Mouse (Mus musculus) forebrain, embryonic 12.5 days (tissue): ENCODE measurements at regions not wholly inside any gene's neighbourhood (a gene's known extent, or its start where the extent isn't known, plus 50 kb on each side); places are given as distances from the start of the nearest gene placed in this dataset.

Experiments used
- ATAC-seq: fragments of 200-750 bp; cut with Nextera tagmentation; 2 replicates; pipeline ENCODE4 v1.8.0; 2017; ENCODE audit warnings: moderate TSS enrichment; ENCODE audit not compliant: low FRiP score
- H3K27ac ChIP-seq: fragments of 300-500 bp; sonication (generic); 2 replicates; pipeline ENCODE4 v1.5.1; 2016; ENCODE audit warnings: mild to moderate bottlenecking
- H3K27me3 ChIP-seq: fragments of 300-500 bp; sonication (generic); 2 replicates; pipeline ENCODE4 v1.6.1; 2016; ENCODE audit warnings: mild to moderate bottlenecking
- H3K36me3 ChIP-seq: fragments of 300-500 bp; sonication (generic); replicated peaks from 2 replicates; pipeline ENCODE4 v1.6.1; 2016; ENCODE audit warnings: mild to moderate bottlenecking
- H3K4me1 ChIP-seq: fragments of 300-500 bp; sonication (generic); 2 replicates; pipeline ENCODE4 v1.6.1; 2016
- H3K4me2 ChIP-seq: fragments of 300-500 bp; sonication (generic); 2 replicates; pipeline ENCODE4 v1.6.1; 2016; ENCODE audit warnings: mild to moderate bottlenecking, moderate library complexity
- H3K4me3 ChIP-seq: fragments of 300-500 bp; sonication (generic); replicated peaks from 2 replicates; pipeline ENCODE4 v1.5.1; 2016; ENCODE audit warnings: mild to moderate bottlenecking
- H3K9ac ChIP-seq: fragments of 300-500 bp; sonication (generic); 2 replicates; pipeline ENCODE4 v1.6.1; 2016; ENCODE audit warnings: mild to moderate bottlenecking
- H3K9me3 ChIP-seq: fragments of 300-500 bp; sonication (generic); 2 replicates; pipeline ENCODE4 v1.6.1; 2016
- WGBS: fragments of 180-500 bp; shearing (Covaris S2); methylation state at CpG from one replicate; pipeline ENCODE4 v1.1.7; 2016; 5-methylcytosine and 5-hydroxymethylcytosine counted together

DNA sequence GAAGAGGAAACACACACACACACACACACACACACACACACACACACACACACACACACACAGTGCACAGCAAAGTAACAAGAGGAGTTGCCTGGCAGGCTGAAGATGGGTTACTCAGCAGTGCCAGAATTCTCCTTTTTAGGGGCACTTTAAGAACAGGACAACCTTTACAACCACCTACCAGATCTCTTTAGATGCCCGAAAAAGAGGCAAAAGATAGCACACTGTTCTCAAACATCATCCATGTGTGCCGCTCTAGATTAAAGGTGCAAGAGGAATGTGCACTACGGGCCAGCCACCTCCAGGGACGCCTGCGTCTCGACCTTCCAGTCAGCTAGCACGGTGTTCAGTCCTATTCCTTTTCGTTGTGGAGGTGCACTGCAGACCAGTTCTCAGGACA, 247.7 kb downstream of the Ipo11 start:
- 88% methylated on average over 8 of the region's 8 CpGs for WGBS
- no peak overlapping the region for H3K4me2 ChIP-seq
- H3K9me3 ChIP-seq, result no peaks in the 10 kb centered on the region
- no peaks in the 10 kb centered on the region for H3K4me1 ChIP-seq
- ATAC-seq, result no peak
- no peaks in the 10 kb centered on the region for H3K27me3 ChIP-seq
- H3K4me3 ChIP-seq, result no peak overlapping the region
- H3K9ac ChIP-seq, result no peak overlapping the region
- no peaks in the 10 kb centered on the region for H3K36me3 ChIP-seq
- no peak overlapping the region for H3K27ac ChIP-seq

DNA sequence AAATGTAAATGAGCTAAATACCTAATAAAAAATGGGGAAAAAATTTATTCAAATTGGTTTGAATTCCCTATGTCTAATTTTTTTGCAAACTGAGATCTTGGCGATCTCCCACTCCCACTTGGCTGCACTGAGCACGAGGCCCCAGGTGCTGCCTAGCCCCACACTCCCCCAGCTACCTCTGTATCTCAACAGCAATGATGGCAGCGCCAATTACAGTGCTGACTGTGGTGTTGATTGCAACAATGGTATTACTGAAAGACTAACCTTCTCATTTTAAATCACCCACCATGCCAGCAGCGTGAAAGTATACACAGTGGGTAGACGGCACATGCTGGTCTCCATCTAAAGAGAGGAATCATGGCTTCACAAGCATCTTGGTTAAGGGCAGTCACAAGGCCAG, 267.1 kb downstream of the Ipo11 start:
- Histone ChIP-seq H3K4me3 (no peak overlapping the region), H3K9me3 (peaks cover 3% of the 10 kb centered on the region; the same call in 1 of the 2 replicates), H3K4me1 (no peaks in the 10 kb centered on the region), H3K4me2 (no peak overlapping the region), H3K36me3 (no peaks in the 10 kb centered on the region), H3K27ac (no peak overlapping the region), H3K9ac (no peak overlapping the region), H3K27me3 (no peaks in the 10 kb centered on the region)
- ATAC-seq, result no peak
- 88% methylated on average over 5 of the region's 5 CpGs for WGBS

- WGBS, result 93% methylated on average over 1 of the region's 1 CpGs
- no peak overlapping the region for H3K4me2 ChIP-seq
- no peaks in the 10 kb centered on the region for H3K4me1 ChIP-seq
- H3K27ac ChIP-seq, result no peak overlapping the region
- H3K9me3 ChIP-seq, result no peaks in the 10 kb centered on the region
- H3K36me3 ChIP-seq, result no peaks in the 10 kb centered on the region
- no peak for ATAC-seq
- no peak overlapping the region for H3K9ac ChIP-seq
- no peaks in the 10 kb centered on the region for H3K27me3 ChIP-seq
- no peak overlapping the region for H3K4me3 ChIP-seq
Measured at GRCm38 (mm10) chr13:106662195-106662594, 274.6 kb downstream of the Ipo11 start.

DNA sequence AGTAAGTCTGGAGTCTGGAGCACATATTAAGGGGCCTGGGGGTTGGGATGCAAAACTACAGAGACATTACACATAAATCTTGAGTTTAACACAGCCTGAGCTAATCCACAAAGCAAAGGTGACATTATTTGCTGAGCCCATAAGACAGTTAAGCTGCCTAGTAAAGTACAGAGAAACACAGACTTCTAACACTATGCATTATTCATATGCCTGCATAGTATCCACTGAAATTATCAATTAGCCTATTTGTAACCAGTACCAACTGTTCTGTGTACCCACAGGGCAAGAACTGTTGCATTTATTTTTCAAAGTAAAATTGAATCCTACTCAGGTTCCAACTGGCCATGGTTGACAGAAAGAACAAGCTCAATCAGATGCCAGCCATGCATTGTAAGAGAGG, 287.4 kb downstream of the Ipo11 start:
- Histone ChIP-seq H3K27ac (no peak overlapping the region), H3K27me3 (no peaks in the 10 kb centered on the region), H3K9me3 (no peaks in the 10 kb centered on the region), H3K4me2 (no peak overlapping the region), H3K4me1 (no peaks in the 10 kb centered on the region), H3K9ac (no peak overlapping the region), H3K4me3 (no peak overlapping the region), H3K36me3 (no peaks in the 10 kb centered on the region)
- no peak for ATAC-seq

GRCm38 (mm10) chr13:106643302-106643975, 293.3 kb downstream of the Ipo11 start:
- Histone ChIP-seq H3K9me3 (no peaks in the 10 kb centered on the region), H3K27me3 (no peaks in the 10 kb centered on the region), H3K4me1 (no peaks in the 10 kb centered on the region), H3K36me3 (no peaks in the 10 kb centered on the region), H3K27ac (no peak overlapping the region), H3K9ac (no peak overlapping the region), H3K4me3 (no peak overlapping the region), H3K4me2 (no peak overlapping the region)
- ATAC-seq, result no peak
- WGBS, result 80% methylated on average over 5 of the region's 5 CpGs

DNA sequence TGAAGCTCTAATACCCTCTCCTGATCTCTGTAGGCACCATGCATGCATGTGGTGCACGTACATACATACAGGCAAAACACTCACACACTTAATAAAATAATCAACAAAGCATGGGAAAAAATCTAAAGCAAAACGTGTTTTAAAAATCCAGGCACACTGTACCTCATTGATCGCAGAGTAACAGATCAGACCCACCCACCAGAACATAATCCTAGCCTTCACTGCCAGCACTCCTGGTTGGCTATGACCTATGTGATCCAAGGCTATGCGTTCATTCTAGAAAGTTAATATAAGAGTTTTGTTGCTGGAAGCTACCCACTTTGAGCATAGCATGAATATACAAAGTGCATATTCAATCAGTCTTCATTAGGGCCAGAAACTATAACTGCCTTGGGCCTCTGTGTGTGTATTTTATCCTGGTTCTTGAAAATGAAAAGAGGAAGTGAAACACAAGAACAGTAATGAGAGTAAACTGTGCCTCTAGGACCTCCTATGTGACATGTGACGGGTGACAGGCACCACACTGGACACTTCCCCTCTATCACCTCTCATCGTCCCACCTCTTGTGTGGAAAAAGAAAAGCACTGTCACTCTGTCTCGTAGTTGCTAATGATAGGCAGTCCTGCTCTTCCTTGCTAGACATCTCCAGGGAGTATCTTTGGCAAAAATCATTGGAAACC, 297.9 kb downstream of the Ipo11 start:
- Histone ChIP-seq H3K4me3 (no peak overlapping the region), H3K4me2 (no peak overlapping the region), H3K36me3 (no peaks in the 10 kb centered on the region), H3K27ac (no peak overlapping the region), H3K27me3 (no peaks in the 10 kb centered on the region), H3K9me3 (no peaks in the 10 kb centered on the region), H3K4me1 (no peaks in the 10 kb centered on the region), H3K9ac (no peak overlapping the region)
- no peak for ATAC-seq
- 84% methylated on average over 7 of the region's 7 CpGs for WGBS

DNA sequence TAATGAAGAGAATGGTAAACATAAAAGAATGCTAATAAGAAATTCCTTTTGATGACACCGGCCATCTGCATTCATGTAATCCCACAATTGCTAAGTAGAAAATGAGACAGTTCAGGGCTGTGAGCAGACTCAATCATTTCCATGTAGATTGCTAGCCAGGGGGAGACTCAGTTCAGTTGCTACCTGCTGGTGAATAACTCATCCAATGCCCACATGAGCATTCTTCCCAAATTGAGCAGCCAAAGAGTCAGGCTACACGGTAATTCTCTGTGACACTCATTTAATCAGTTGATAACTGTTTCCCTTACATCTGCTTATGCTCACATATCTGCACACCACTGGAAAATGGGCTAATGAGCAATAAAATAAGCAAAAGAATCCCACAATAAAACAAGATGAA, 345.0 kb downstream of the Ipo11 start:
- no peaks in the 10 kb centered on the region for H3K4me1 ChIP-seq
- no peak overlapping the region for H3K4me2 ChIP-seq
- no peaks in the 10 kb centered on the region for H3K36me3 ChIP-seq
- no peaks in the 10 kb centered on the region for H3K27me3 ChIP-seq
- WGBS, result 73% methylated on average over 2 of the region's 2 CpGs
- no peak overlapping the region for H3K4me3 ChIP-seq
- H3K27ac ChIP-seq, result no peak overlapping the region
- H3K9ac ChIP-seq, result no peak overlapping the region
- H3K9me3 ChIP-seq, result no peaks in the 10 kb centered on the region
- no peak for ATAC-seq

DNA sequence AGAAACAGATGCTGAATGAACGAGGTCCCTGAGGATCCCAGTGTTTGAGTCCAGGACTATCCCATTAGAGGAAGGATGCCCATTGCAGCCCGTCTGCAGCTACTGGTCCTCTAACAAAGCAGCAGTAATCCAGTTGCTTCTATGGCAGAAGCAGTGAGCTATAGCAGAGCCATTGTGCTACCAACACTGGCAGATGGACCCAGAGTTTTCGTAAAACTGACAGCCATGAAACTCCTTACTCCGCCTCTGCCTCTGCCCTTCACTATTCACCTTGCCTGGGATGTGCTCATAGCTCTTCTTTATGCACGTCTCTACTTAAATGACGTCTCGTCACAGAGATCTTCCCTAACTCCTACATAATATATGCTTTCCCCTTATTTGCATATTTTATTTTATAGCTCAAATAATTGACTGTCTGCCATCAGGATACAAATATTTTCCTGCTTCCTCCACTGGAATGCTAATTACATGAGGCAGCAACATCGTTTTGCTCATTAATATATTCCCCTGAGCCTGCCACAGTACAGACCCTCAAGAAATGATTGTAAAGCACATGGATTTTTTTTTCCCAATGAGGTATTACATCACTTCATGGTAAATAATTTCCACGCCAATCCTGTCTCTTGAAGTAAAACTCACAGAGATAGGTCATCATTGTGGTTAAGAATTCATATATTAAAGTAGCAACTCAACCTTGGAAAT, 368.9 kb downstream of the Ipo11 start:
- H3K36me3 ChIP-seq, result no peaks in the 10 kb centered on the region
- H3K9me3 ChIP-seq, result no peaks in the 10 kb centered on the region
- no peaks in the 10 kb centered on the region for H3K27me3 ChIP-seq
- H3K9ac ChIP-seq, result no peak overlapping the region
- ATAC-seq, result peak; percentile 59; the same call in 1 of the 2 replicates
- WGBS, result 63% methylated on average over 9 of the region's 9 CpGs
- no peak overlapping the region for H3K4me3 ChIP-seq
- H3K4me1 ChIP-seq, result no peaks in the 10 kb centered on the region
- H3K4me2 ChIP-seq, result no peak overlapping the region
- no peak overlapping the region for H3K27ac ChIP-seq

DNA sequence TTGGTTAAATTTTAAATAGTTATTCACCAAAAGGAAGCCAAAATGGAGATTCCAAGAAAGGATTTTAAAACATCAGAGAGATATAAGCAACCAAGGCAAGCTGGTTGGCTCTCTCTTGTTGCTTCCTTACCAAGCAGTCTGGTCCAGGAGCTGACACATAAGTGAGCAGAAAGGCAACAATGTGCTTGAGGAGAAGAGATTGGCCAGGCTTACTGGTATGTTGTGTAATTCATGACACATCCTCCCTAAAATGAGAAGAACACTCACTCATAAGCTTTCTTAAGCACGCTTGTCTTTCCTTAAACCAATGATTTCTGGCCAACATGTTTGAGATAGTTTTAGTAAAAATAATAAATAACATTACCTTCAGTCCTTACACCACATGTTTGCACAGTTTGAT, 374.2 kb downstream of the Ipo11 start:
- no peak overlapping the region for H3K9ac ChIP-seq
- H3K4me1 ChIP-seq, result no peaks in the 10 kb centered on the region
- H3K9me3 ChIP-seq, result no peaks in the 10 kb centered on the region
- no peaks in the 10 kb centered on the region for H3K27me3 ChIP-seq
- H3K4me2 ChIP-seq, result no peak overlapping the region
- no peak overlapping the region for H3K27ac ChIP-seq
- 94% methylated on average over 1 of the region's 1 CpGs for WGBS
- ATAC-seq, result no peak
- H3K36me3 ChIP-seq, result no peaks in the 10 kb centered on the region
- no peak overlapping the region for H3K4me3 ChIP-seq

GRCm38 (mm10) chr13:106562161-106562560, 374.6 kb downstream of the Ipo11 start:
- no peaks in the 10 kb centered on the region for H3K4me1 ChIP-seq
- no peaks in the 10 kb centered on the region for H3K27me3 ChIP-seq
- no peaks in the 10 kb centered on the region for H3K36me3 ChIP-seq
- no peak overlapping the region for H3K4me2 ChIP-seq
- H3K4me3 ChIP-seq, result no peak overlapping the region
- H3K9me3 ChIP-seq, result no peaks in the 10 kb centered on the region
- no peak for ATAC-seq
- WGBS, result 65% methylated on average over 4 of the region's 4 CpGs
- H3K27ac ChIP-seq, result no peak overlapping the region
- H3K9ac ChIP-seq, result no peak overlapping the region

DNA sequence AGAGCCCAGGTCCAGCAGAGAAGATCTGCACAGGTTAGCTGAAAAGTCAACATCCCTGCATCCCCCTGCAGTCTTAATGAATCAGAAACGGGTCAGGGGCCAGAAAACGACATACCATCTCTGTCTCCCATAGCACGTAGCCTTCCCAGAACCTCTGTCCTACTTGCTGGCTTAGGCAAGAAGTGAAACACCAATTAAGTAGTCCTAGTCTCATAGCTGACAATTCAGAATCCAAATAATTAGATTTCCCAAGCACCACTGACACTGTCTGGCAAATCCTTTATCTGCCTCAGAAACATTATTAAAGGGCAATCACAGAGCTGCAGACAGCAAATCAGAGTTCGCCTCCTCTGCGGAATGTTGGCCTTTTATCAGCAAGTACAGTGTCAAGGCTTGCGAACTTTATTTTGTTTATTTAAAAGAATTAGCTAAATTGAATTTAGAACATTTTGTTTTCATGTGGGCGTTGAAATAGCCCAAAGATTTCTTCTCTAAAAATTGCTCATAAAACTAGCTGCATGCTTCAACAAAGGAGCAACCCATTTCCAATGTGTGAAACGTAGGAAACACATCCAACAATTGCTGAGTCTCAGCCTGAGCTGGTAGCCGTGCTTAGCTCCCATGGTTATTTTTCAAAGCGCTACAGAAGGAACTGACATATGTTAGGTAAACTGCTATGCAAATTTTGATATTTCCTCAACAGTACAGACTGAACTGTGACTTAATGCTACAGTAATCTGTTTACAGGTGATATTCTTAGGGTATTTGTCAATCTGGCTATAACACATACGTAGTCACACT, 411.2 kb downstream of the Ipo11 start:
- WGBS, result 83% methylated on average over 11 of the region's 11 CpGs
- Histone ChIP-seq H3K36me3 (no peaks in the 10 kb centered on the region), H3K9me3 (no peaks in the 10 kb centered on the region), H3K4me2 (no peak overlapping the region), H3K27me3 (no peaks in the 10 kb centered on the region), H3K27ac (no peak overlapping the region), H3K9ac (no peak overlapping the region), H3K4me1 (no peaks in the 10 kb centered on the region; the same call in 1 of the 2 replicates), H3K4me3 (no peak overlapping the region)
- no peak for ATAC-seq

DNA sequence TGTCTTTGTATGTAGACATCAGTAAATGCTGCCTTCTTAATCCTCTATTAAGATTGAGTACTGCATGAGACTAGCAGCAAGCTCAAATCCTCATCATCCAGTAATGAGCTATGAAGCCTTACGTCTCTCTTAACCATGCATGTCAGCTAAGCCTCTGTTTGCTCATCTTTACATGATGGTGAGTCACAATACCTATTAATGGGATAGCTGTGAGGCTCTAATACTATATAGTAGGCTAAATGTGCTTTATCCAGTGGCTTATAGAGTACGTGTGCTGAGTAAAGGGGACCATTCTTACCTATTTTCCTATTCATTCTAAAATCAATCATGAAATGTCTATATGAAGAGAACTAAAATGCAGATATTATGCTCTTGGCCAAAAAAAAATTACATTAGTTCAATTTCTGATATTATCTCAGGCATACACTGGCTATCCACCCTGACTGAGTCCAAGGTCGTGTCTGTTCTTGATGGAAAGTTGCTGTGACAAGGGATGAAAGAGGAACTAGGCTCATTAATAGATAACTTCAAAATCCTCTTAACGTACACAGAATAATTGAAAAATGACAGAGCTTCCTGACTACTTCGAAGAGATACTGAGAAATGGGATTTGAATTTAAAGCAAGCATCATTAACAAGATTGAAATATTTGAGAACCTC, 422.1 kb downstream of the Ipo11 start:
- Histone ChIP-seq H3K4me2 (no peak overlapping the region), H3K9ac (no peak overlapping the region), H3K27me3 (no peaks in the 10 kb centered on the region), H3K36me3 (no peaks in the 10 kb centered on the region), H3K4me3 (no peak overlapping the region), H3K9me3 (no peaks in the 10 kb centered on the region), H3K4me1 (no peaks in the 10 kb centered on the region), H3K27ac (no peak overlapping the region)
- no peak for ATAC-seq
- 85% methylated on average over 5 of the region's 5 CpGs for WGBS
